Mouse (Mus musculus) cortical plate, adult 2 months (tissue): ENCODE measurements at regions not wholly inside any gene's neighbourhood (a gene's known extent, or its start where the extent isn't known, plus 50 kb on each side); places are given as distances from the start of the nearest gene placed in this dataset.

Experiments
- CTCF ChIP-seq: fragments of 200-500 bp; IDR thresholded peaks from 2 replicates; pipeline ENCODE4 v1.5.1; 2011; ENCODE audit warnings: mild to moderate bottlenecking, control low read depth, low read length; ENCODE audit not compliant: insufficient read depth; ENCODE audit errors: extremely low read depth
- POLR2A ChIP-seq: fragments of 200-500 bp; IDR thresholded peaks from 2 replicates; pipeline ENCODE4 v1.6.1; 2011; ENCODE audit warnings: mild to moderate bottlenecking, low read length, control low read depth; ENCODE audit not compliant: insufficient read depth; ENCODE audit errors: extremely low read depth

DNA sequence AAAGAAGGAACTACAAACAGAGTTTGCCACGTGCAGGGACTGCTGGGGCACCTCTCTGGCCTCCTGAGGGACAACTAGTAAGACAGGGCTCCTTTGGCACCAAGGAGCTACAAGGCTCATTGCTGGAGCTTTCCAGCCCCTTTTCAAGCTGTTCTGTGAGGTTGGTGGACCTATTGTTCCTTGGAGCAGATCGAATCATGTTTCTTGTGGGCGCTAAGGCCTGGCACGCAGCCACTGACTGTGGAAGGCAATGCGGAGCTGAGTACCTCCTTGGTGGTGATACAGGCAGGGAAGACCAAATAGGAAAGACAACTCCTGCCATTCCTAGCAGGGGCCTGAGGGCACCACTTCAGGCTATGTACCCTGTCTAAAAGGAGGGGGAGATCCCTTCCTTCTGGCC lies 157.2 kb downstream of the Fam43a start:
- TF ChIP-seq CTCF (no peak), POLR2A (no peak)
